ENCODE assay signal across 25 mouse cellular contexts in the genomic region with DNA sequence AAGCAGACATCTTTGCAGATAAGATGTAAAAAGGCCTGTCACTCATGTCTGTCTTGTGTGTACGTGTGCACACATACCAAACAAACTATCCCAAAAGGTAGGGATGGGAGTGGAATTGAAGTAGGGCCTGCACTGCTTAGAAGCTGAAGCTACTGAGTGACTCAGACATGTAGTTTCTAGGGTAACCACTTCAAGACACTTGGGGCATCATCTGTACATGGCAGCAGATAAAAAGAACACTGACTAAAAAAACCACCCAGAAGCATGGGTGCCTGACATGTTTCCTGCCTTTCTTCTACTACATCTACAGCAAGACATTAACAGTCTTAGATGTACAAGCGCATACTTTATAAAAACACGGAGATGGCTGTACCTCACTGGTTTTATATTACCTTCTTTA. TPM values are rescaled to one million over a fixed set of nuclear protein-coding genes. Genes with fewer than 3 reads are reported as not detected.
"Had no signal": no experiment of that assay in that cellular context is flagged by ENCODE, and none has a peak within 500 bp of the region (broad histone marks: within the 10 kb centered on the region; RNA-seq: fewer than 3 reads in every experiment).

No protein-coding gene starts in this region.

- H3K9me3 ChIP-seq: limb, embryonic 10.5 days; limb, embryonic 13.5 days; liver, embryonic 12.5 days; liver, embryonic 15.5 days; lung, embryonic 15.5 days; midbrain, embryonic 12.5 days; midbrain, embryonic 15.5 days; stomach, embryonic 15.5 days had no signal

- H3K4me2 ChIP-seq: limb, embryonic 13.5 days; liver, embryonic 12.5 days; liver, embryonic 15.5 days; lung, embryonic 15.5 days; midbrain, embryonic 12.5 days; midbrain, embryonic 15.5 days; stomach, embryonic 15.5 days had no signal

- ATAC-seq: intestine, postnatal 0 days; liver, embryonic 12.5 days; midbrain, embryonic 15.5 days had no signal

- H3K36me3 ChIP-seq: liver, embryonic 15.5 days; lung, embryonic 15.5 days; midbrain, embryonic 15.5 days; stomach, embryonic 15.5 days had no signal

- H3K27me3 ChIP-seq: limb, embryonic 13.5 days; liver, embryonic 12.5 days; lung, embryonic 15.5 days; midbrain, embryonic 12.5 days; midbrain, embryonic 15.5 days; stomach, embryonic 15.5 days had no signal

- H3K9ac ChIP-seq: limb, embryonic 13.5 days; liver, embryonic 12.5 days; liver, embryonic 15.5 days; lung, embryonic 15.5 days; midbrain, embryonic 12.5 days; midbrain, embryonic 15.5 days; stomach, embryonic 15.5 days had no signal

- H3K27ac ChIP-seq: kidney, postnatal 0 days; layer of hippocampus, adult 2 months; limb, embryonic 10.5 days; limb, embryonic 13.5 days; liver, embryonic 12.5 days; liver, embryonic 15.5 days; lung, embryonic 15.5 days; midbrain, embryonic 12.5 days; midbrain, embryonic 15.5 days; stomach, embryonic 15.5 days had no signal

- DNase-seq: kidney, adult 2 months; kidney, postnatal 25 days; layer of hippocampus, adult 9-11 months; liver; lung, adult 18-20 months; lung, postnatal 10 days; lung, postnatal 36 days; right cerebral cortex, adult 18-20 months; right cerebral cortex, postnatal 14 days; spleen, adult 18-20 months; thymus, postnatal 14 days; thymus, postnatal 4 days had no signal

- H3K4me3 ChIP-seq: layer of hippocampus, adult 2 months; limb, embryonic 10.5 days; limb, embryonic 13.5 days; liver, embryonic 12.5 days; liver, embryonic 15.5 days; lung, embryonic 15.5 days; midbrain, embryonic 12.5 days; midbrain, embryonic 15.5 days; myocyte; stomach, embryonic 15.5 days had no signal

RNA-seq across cellular contexts. Expression of a gene that starts 5.0 kb away (rescaled TPM):
- total RNA-seq: monocyte, adult 5-6 weeks had no signal
